Mouse (Mus musculus): ENCODE data around the gene Ndufa11. TPM values are rescaled to one million over a fixed set of nuclear protein-coding genes. Genes with fewer than 3 reads are reported as not detected.

Ndufa11 gene
- polyA plus RNA-seq, 1 experiment from 2014 or later = 579 TPM

GRCm38 (mm10) chr17:56688689-56689088 is 28.9 kb upstream of the Ndufa11 start:
- H3K9ac ChIP-seq = no peak overlapping the region
- peaks cover 27% of the 10 kb centered on the region for H3K4me1 ChIP-seq (replicated peaks)
- no peaks in the 10 kb centered on the region for H3K9me3 ChIP-seq
- no peak for ATAC-seq (ENCODE audit: low FRiP score, low read depth)
- no peak overlapping the region for H3K27ac ChIP-seq (replicated peaks)
- H3K4me2 ChIP-seq = no peak overlapping the region
- 90% methylated on average over 2 of the region's 2 CpGs for WGBS
- peaks cover 27% of the 10 kb centered on the region for H3K36me3 ChIP-seq
- no peaks in the 10 kb centered on the region for H3K27me3 ChIP-seq
- H3K4me3 ChIP-seq = no peak overlapping the region

DNA sequence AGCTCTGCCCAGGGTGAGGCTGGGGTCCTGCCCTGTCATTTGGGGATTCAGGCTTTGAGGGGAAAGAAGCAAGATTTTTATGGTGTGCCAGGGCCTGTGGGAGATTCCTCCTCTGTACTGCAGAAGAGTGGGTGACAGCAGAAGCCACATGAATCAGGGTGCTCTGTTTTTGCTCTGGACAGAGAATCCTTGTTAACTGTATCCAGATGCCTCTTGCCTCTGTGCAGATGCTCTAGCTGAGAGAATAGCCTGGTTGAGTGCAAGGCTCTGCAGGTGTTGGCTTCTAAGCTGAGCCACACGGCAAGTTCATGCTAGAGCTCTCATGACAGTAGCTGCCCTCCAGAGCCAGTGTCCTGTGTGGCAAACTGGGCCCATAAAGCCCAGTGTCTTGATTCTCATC is 24.2 kb upstream of the Ndufa11 start:
- 48% methylated on average over 1 of the region's 1 CpGs for WGBS
- Histone ChIP-seq H3K36me3 (peaks cover 26% of the 10 kb centered on the region), H3K27me3 (no peaks in the 10 kb centered on the region), H3K9ac (no peak overlapping the region), H3K4me2 (no peak overlapping the region), H3K9me3 (no peaks in the 10 kb centered on the region), H3K27ac (replicated peaks) (peak overlapping the region; percentile 52), H3K4me3 (no peak overlapping the region), H3K4me1 (replicated peaks) (peaks cover 28% of the 10 kb centered on the region)
- ATAC-seq (ENCODE audit: low FRiP score, low read depth) = no peak

DNA sequence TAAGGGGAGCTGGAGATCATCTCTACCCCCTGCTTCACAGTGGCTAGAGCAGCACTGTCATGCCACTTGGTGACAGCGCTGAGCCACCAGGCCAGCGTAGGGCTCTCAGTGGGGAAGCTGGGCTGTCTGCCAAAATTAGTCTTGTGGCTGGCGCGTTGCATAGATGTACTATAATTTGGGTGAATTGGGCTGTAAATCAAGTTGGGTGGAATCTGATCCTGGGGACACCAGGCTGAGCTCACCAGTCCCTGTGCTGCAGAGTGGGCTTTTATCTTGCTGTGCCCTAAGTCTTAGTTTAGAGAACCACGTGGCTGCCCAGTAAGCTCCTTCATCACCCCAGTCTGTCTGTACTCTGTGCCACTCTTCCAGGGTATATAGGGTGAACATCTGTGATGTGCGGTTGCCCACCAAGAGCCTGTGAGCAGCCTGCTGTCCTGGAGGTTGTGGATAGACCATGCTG is 23.7 kb upstream of the Ndufa11 start:
- Histone ChIP-seq H3K9me3 (no peaks in the 10 kb centered on the region), H3K27me3 (no peaks in the 10 kb centered on the region), H3K9ac (no peak overlapping the region), H3K4me2 (no peak overlapping the region), H3K4me3 (no peak overlapping the region), H3K4me1 (replicated peaks) (peaks cover 28% of the 10 kb centered on the region), H3K36me3 (peaks cover 31% of the 10 kb centered on the region), H3K27ac (replicated peaks) (peak overlapping the region; percentile 52)
- ATAC-seq (ENCODE audit: low FRiP score, low read depth) = peak; percentile 52
- 39% methylated on average over 6 of the region's 6 CpGs for WGBS

DNA sequence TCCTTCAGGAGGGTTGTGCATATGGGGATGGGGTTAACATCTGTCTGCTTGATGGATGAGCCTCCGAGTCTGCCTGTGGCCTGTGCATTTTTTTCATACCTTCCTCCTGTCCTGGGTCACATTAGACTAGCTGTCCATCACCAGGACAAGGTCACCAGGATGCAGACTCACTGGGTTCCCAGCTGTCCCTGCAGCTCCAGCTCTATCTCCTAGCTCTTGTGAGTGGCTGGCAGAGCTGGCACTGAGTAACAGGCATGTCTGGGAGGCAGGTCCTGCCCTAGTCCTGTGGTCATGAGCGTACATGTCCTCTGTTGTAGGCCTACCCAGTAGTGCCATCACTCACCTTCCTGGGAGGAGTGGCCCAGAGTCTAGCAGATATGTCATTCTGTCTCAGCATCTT is 17.1 kb upstream of the Ndufa11 start:
- no peaks in the 10 kb centered on the region for H3K9me3 ChIP-seq
- no peak overlapping the region for H3K27ac ChIP-seq (replicated peaks)
- ATAC-seq (ENCODE audit: low FRiP score, low read depth) = no peak
- WGBS = 87% methylated on average over 2 of the region's 2 CpGs
- no peaks in the 10 kb centered on the region for H3K27me3 ChIP-seq
- H3K4me2 ChIP-seq = no peak overlapping the region
- H3K9ac ChIP-seq = no peak overlapping the region
- no peaks in the 10 kb centered on the region for H3K4me1 ChIP-seq (replicated peaks)
- H3K4me3 ChIP-seq = no peak overlapping the region
- H3K36me3 ChIP-seq = peaks cover 74% of the 10 kb centered on the region

GRCm38 (mm10) chr17:56703038-56703437 is 14.5 kb upstream of the Ndufa11 start:
- no peak overlapping the region for H3K9ac ChIP-seq
- WGBS = 89% methylated on average over 4 of the region's 4 CpGs
- H3K4me1 ChIP-seq (replicated peaks) = no peaks in the 10 kb centered on the region
- H3K9me3 ChIP-seq = no peaks in the 10 kb centered on the region
- no peak overlapping the region for H3K4me3 ChIP-seq
- H3K27ac ChIP-seq (replicated peaks) = no peak overlapping the region
- no peaks in the 10 kb centered on the region for H3K27me3 ChIP-seq
- no peak for ATAC-seq (ENCODE audit: low FRiP score, low read depth)
- peaks cover 86% of the 10 kb centered on the region for H3K36me3 ChIP-seq
- H3K4me2 ChIP-seq = no peak overlapping the region

GRCm38 (mm10) chr17:56706515-56706914 is 11.1 kb upstream of the Ndufa11 start:
- no peaks in the 10 kb centered on the region for H3K27me3 ChIP-seq
- no peaks in the 10 kb centered on the region for H3K9me3 ChIP-seq
- H3K36me3 ChIP-seq = peaks cover 96% of the 10 kb centered on the region
- H3K4me3 ChIP-seq = no peak overlapping the region
- H3K4me2 ChIP-seq = no peak overlapping the region
- no peak overlapping the region for H3K9ac ChIP-seq
- H3K4me1 ChIP-seq (replicated peaks) = no peaks in the 10 kb centered on the region
- 97% methylated on average over 1 of the region's 1 CpGs for WGBS
- ATAC-seq (ENCODE audit: low FRiP score, low read depth) = no peak
- H3K27ac ChIP-seq (replicated peaks) = no peak overlapping the region

DNA sequence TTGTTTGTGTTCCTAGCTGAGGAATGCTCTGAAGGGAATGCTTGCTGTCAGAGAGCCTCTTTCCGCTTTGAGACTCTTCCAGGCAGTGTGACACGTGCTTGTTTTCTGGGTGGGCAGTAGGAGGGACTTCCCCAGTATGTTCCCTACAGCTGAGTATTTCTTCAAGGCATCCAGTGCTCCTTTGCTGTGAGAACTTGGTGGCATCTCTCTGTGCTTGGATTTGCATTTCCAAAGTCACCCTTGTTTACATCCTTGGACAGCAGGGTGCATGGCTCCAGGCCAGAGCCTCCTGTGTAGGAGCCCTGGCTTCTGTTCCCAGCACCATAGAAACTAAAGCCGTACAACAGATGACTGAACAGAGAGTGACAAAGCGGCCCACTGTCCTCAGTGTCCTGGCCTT is 8.9 kb upstream of the Ndufa11 start:
- Histone ChIP-seq H3K27me3 (no peaks in the 10 kb centered on the region), H3K27ac (replicated peaks) (no peak overlapping the region), H3K9ac (no peak overlapping the region), H3K4me2 (no peak overlapping the region), H3K36me3 (peaks cover 83% of the 10 kb centered on the region), H3K9me3 (no peaks in the 10 kb centered on the region), H3K4me1 (replicated peaks) (no peaks in the 10 kb centered on the region), H3K4me3 (no peak overlapping the region)
- no peak for ATAC-seq (ENCODE audit: low FRiP score, low read depth)
- 70% methylated on average over 4 of the region's 4 CpGs for WGBS

DNA sequence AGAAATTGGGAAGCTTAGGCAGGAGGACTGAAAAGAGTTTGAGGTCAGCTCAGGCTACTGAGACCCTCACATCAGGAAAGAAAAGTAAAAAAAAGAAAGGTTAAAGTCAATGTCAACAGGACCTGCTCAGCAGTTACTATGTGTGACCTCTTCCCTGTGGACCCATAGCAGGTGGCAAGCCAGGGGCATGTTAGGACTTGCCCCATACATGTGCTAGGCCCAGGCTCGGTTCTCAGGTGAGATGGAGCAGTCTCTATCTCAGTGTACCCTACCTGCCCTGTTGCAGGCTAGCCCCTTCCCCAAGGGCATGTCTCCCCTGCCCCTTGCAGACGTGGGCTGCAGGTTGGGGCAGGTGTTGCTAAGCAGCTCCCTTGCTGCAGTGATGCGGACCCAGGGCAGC is 7.9 kb upstream of the Ndufa11 start:
- ATAC-seq (ENCODE audit: low FRiP score, low read depth) = no peak
- Histone ChIP-seq H3K27me3 (no peaks in the 10 kb centered on the region), H3K9ac (no peak overlapping the region), H3K27ac (replicated peaks) (no peak overlapping the region), H3K36me3 (peaks cover 74% of the 10 kb centered on the region), H3K4me3 (no peak overlapping the region), H3K4me2 (no peak overlapping the region), H3K4me1 (replicated peaks) (no peaks in the 10 kb centered on the region), H3K9me3 (no peaks in the 10 kb centered on the region)
- 92% methylated on average over 3 of the region's 3 CpGs for WGBS

GRCm38 (mm10) chr17:56715360-56715759 is 2.2 kb upstream of the Ndufa11 start:
- Histone ChIP-seq H3K36me3 (peaks cover 17% of the 10 kb centered on the region), H3K27ac (replicated peaks) (no peak overlapping the region; the same call in 1 of the 2 replicates), H3K9ac (peak overlapping the region; percentile 80; the same call in 1 of the 2 replicates), H3K9me3 (no peaks in the 10 kb centered on the region), H3K4me2 (peak overlapping the region; percentile 63), H3K4me1 (replicated peaks) (peaks cover 36% of the 10 kb centered on the region), H3K27me3 (no peaks in the 10 kb centered on the region), H3K4me3 (peak overlapping the region; percentile 63)
- 67% methylated on average over 11 of the region's 11 CpGs for WGBS
- ATAC-seq (ENCODE audit: low FRiP score, low read depth) = no peak

DNA sequence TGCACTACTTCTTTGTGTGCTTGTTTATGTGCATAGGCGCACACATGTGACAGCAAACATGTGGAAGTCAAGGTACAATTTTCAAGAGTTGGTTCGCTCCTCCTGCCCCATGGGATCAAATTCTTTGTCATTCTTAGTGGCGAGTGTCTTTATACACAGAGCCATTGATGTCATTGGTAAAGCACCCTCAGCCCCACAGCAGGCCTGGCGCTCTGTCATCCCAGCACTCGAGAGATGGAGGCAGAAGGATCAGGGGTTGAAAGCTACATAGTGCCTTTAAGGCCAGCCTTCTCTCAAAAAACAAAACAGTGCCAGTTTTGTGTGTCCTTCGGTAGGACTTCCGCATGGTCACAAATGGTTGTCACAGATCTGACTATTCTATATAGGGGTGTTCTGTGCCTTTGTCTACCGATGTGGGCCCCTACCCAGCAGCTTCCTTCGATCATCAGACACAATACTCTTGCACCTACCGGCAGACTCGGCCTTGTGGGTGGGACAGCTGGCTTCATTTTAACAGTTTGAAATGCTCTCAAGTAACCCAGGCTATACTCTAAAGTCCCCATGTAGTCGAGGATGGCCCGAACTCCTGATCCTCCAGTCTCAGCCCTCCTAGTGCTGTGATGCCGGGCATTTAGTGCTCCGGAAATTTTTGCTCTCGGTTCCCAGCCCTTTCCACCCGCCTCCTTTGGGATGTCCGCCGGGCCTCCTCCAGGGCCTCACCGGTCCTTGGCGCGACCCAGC is 1.5 kb upstream of the Ndufa11 start:
- Histone ChIP-seq H3K4me3 (peak overlapping the region; percentile 63), H3K9me3 (no peaks in the 10 kb centered on the region), H3K4me2 (peak overlapping the region; percentile 63), H3K27me3 (no peaks in the 10 kb centered on the region), H3K36me3 (peaks cover 11% of the 10 kb centered on the region), H3K9ac (peak overlapping the region; percentile 80), H3K27ac (replicated peaks) (peak overlapping the region; percentile 90), H3K4me1 (replicated peaks) (peaks cover 36% of the 10 kb centered on the region)
- 0 out of 2 replicates have a peak, but pooled peaks have one; percentile 0 for ATAC-seq (ENCODE audit: low FRiP score, low read depth)
- WGBS = 26% methylated on average over 22 of the region's 22 CpGs

GRCm38 (mm10) chr17:56716655-56717362 is 758 bp upstream of the Ndufa11 start:
- H3K27me3 ChIP-seq = no peaks in the 10 kb centered on the region
- H3K9me3 ChIP-seq = no peaks in the 10 kb centered on the region
- ATAC-seq (ENCODE audit: low FRiP score, low read depth) = peak; percentile 93
- peak overlapping the region; percentile 90 for H3K27ac ChIP-seq (replicated peaks)
- H3K4me2 ChIP-seq = peak overlapping the region; percentile 63
- peak overlapping the region; percentile 63 for H3K4me3 ChIP-seq
- H3K9ac ChIP-seq = peak overlapping the region; percentile 81
- peaks cover 11% of the 10 kb centered on the region for H3K36me3 ChIP-seq
- 0% methylated on average over 53 of the region's 55 CpGs for WGBS
- H3K4me1 ChIP-seq (replicated peaks) = peaks cover 36% of the 10 kb centered on the region

DNA sequence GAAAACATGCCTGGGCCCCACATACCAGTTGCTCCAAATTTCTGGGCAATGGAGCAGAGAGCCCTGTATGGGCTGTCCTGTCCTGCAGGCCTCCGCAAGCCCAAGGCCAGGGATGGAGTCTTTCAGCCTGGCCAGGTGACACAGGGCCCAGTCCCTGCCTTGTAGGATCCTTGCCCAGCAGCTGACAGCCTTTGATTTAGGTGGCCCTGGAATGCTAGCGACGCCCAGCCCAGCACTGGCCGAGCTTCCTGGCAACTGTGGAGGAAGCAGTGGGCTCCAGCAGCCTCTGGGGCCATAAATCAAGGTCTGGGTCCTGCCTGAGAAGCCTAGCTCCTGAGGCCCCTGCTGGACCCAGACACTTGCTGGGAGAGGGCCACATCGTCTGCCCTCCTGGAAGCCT is 4.9 kb downstream of the Ndufa11 start:
- Histone ChIP-seq H3K9me3 (no peaks in the 10 kb centered on the region), H3K9ac (no peak overlapping the region), H3K36me3 (peaks cover 19% of the 10 kb centered on the region; the same call in 1 of the 2 replicates), H3K4me1 (replicated peaks) (peaks cover 25% of the 10 kb centered on the region), H3K27ac (replicated peaks) (no peak overlapping the region), H3K4me2 (no peak overlapping the region), H3K4me3 (no peak overlapping the region), H3K27me3 (no peaks in the 10 kb centered on the region)
- WGBS = 84% methylated on average over 5 of the region's 5 CpGs
- no peak for ATAC-seq (ENCODE audit: low FRiP score, low read depth)

Measured in hindbrain, embryonic 15.5 days (tissue).